Mouse (Mus musculus): Measurements from ENCODE around the gene Cisd3.

DNA sequence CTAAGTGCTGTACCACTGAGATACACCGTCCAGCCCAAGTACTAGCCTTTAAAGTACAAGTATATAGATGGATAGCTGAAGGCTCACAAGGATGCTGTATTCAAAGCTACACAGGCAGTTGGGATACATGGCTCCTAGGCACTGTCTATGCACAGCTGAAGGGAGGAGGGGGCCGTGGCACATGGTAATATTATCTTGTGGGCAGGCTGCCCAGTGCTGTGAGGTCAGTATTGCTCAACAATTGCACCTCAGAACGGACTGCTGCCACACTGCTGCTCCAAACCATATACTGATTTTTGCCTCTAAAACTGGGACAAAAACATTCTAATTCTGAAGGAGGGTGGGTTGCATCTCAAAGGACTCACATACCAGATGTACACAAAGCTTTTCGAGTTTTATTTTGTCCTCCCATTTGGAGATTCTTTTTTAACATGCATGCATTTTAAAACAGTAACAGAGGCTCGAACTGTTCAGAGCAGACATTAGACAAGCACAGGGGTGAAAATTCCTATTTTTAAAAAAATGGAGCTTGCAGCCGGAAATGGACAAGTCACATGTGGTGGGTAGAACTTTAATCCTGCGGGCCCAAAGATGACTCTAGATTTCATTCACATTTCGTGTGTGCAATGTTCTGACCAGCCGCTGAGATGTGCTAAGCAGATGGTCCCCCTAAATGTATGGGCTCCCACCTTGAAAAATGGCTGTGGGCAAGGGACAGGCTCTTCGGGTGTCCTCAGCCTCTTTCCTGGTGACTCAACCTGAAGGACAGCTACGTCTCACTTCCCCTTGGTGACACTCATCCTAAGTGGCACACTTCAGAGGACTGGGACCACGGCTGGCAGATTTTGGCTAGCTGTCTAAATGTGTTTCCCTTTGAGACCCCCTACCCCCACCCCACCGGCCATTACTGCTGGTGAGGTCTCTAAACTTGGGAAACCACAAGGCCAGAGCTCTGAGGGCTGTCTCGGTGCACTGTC is 29.4 kb downstream of the Cisd3 start:
- TF ChIP-seq POLR2A (IDR thresholded peaks at IDR 0.05; ENCODE audit: low read depth, low read length), result no peak
- no peak for TF ChIP-seq CTCF (IDR thresholded peaks at IDR 0.05; ENCODE audit: borderline replicate concordance, insufficient read depth, low read length)
